Mouse (Mus musculus) liver, postnatal 0 days (tissue): Measurements from ENCODE around the gene Maea.

ENCODE experiments used
- CTCF ChIP-seq: sonication (generic); IDR thresholded peaks from 2 replicates; pipeline ENCODE4 v1.5.1; 2016; ENCODE audit warnings: antibody characterized with exemption, low read depth
- EP300 ChIP-seq: IDR thresholded peaks from 2 replicates; pipeline ENCODE4 v1.6.1; 2016; ENCODE audit warnings: antibody characterized with exemption, low read depth, mild to moderate bottlenecking

DNA sequence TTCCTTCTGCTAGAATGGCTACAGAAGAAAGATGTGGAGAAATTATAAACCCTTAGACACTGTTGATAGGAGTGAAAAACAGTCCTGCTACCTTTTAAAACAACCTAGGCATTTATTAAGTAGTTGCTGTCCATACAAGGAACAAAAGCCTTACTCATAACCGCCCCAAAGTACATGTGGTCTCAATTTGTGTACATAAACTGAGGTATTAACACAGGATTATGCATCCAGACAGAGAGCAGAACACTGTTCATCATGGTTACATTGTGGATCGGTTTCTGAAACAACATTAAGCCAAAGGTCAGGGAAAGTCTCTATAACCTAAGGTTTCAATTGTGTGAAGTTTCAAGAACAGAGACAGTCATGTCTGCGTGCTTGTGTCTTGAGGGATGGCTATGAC is 17.7 kb downstream of the Maea start:
- TF ChIP-seq CTCF (no peak), EP300 (no peak)
